Mouse (Mus musculus): ENCODE data around the gene Nsdhl.

Gene Nsdhl

GRCm38 (mm10) chrX:72917884-72918681 is at the start of gene Nsdhl, which contains the start of gene Cetn2:
Nsdhl (plus strand) TSS chrX:72918557.
Cetn2 (minus strand) TSS chrX:72918411.
- peak; percentile 84 for DNase-seq

- DNase-seq = no peak
Observed at GRCm38 (mm10) chrX:72895388-72896054, 22.8 kb upstream of the Nsdhl start.

GRCm38 (mm10) chrX:72896055-72896437 is 22.3 kb upstream of the Nsdhl start:
- DNase-seq = no peak

- DNase-seq = no peak
Observed at GRCm38 (mm10) chrX:72902530-72902929, 15.8 kb upstream of the Nsdhl start.

GRCm38 (mm10) chrX:72907619-72908403 is 10.5 kb upstream of the Nsdhl start:
- DNase-seq = no peak

- DNase-seq = no peak
Observed at GRCm38 (mm10) chrX:72908404-72908741, 10.0 kb upstream of the Nsdhl start.

GRCm38 (mm10) chrX:72911611-72912010 is 6.7 kb upstream of the Nsdhl start:
- no peak for DNase-seq

- no peak for DNase-seq
Observed at GRCm38 (mm10) chrX:72918682-72919059, 314 bp downstream of the Nsdhl start.

GRCm38 (mm10) chrX:72921391-72921790 is 3.0 kb downstream of the Nsdhl start:
- no peak for DNase-seq

- DNase-seq = peak; percentile 40
Observed at GRCm38 (mm10) chrX:72953464-72953863, 35.1 kb downstream of the Nsdhl start.

GRCm38 (mm10) chrX:72956486-72956885 is 38.1 kb downstream of the Nsdhl start:
- no peak for DNase-seq

- peak; percentile 39 for DNase-seq
Observed at GRCm38 (mm10) chrX:72960431-72960830, 42.1 kb downstream of the Nsdhl start.

- DNase-seq = no peak
Observed at GRCm38 (mm10) chrX:72961511-72961910, 43.2 kb downstream of the Nsdhl start.

GRCm38 (mm10) chrX:72962743-72963142 is 44.4 kb downstream of the Nsdhl start:
- no peak for DNase-seq

- DNase-seq = no peak
Observed at GRCm38 (mm10) chrX:72982831-72983230, 64.5 kb downstream of the Nsdhl start.

- no peak for DNase-seq
Observed at GRCm38 (mm10) chrX:72985607-72986006, 67.2 kb downstream of the Nsdhl start.

- peak; percentile 72 for DNase-seq
Observed at GRCm38 (mm10) chrX:72986841-72987519, 68.6 kb downstream of the Nsdhl start, which contains the start of gene Zfp185. Zfp185 (plus strand) TSS chrX:72987339.

GRCm38 (mm10) chrX:72987520-72987905 is 69.2 kb downstream of the Nsdhl start:
- DNase-seq = no peak

- DNase-seq = peak; percentile 16
Observed at GRCm38 (mm10) chrX:72988431-72988830, 70.1 kb downstream of the Nsdhl start.

- DNase-seq = no peak
Observed at GRCm38 (mm10) chrX:72990581-72990980, 72.2 kb downstream of the Nsdhl start.

- DNase-seq = no peak
Observed at GRCm38 (mm10) chrX:72992291-72992919, 74.0 kb downstream of the Nsdhl start.

- DNase-seq = no peak
Observed at GRCm38 (mm10) chrX:72995542-72995941, 77.2 kb downstream of the Nsdhl start.
